Mouse (Mus musculus): ENCODE measurements around the gene Pmel.
A peak's percentile ranks its signal among the peaks of the same experiment; 100 is the strongest.

Pmel gene

DNA sequence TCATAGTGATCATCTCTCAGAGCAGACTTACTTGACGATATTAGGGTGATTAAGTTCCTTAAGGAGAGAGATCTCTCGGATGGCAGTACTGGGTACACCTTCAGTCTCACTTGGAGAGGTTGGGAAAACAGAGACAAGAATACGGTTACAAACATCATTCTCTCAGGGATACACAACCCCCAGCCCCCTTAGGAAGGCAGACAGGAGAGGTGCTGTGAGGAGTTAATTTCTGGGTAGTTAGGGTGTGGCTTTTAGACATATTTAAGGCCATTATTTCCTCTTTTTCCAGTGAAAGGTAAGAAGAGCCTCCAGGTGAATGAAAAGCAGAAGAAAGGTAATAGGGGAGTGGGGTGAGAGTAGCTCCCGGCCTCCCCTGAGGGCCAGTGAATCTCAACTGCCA is at the start of gene Pmel:
TSS of gene Pmel (plus strand) at position 301 of the 400 bp plus-strand sequence.
- DNase-seq (ENCODE audit: low read depth, low spot score): no peak

DNA sequence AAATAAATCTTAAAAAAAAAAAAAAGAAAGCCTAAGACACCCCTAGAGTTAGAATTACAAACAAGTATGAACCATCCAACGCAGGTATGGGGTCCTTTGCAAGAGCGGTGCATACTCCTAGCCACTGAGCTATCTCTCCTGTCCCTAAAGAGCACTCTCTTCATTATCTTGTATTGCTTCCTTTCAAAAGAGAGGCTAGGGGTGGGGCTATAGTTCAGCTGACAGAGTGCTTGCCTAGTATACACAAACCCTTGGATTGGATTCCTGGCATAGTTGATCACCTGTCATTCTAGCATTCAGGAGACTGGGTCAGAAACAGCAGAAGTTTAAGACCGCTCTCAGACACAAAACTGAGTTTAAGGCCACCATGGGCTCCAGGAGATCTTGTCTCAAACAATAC is 48.7 kb upstream of the Pmel start:
- no peak for DNase-seq (ENCODE audit: low read depth, low spot score)

GRCm38 (mm10) chr10:128656731-128657130 is 47.3 kb upstream of the Pmel start:
- no peak for DNase-seq (ENCODE audit: low read depth, low spot score)

DNA sequence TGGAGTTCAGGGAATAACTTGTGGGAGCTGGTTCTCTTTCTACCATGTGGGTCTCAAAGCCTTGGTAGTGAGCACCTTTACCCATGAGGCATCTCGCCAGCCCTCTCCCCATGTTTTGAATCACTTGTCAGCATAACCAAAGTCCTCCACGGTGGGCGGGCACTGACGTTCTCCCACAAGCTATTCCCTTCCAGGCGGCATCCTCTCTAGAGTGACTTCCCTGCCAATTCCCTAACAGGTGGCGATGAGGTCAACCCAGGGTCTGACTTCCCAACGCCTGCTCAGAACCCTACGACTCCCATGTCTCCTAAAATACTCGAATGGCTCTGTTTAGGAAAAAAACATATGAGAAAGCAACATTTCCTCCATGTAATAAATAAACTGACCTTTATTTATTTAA is 46.2 kb upstream of the Pmel start:
- no peak for DNase-seq (ENCODE audit: low read depth, low spot score)

- no peak for DNase-seq (ENCODE audit: low read depth, low spot score)
These were observed 44.5 kb upstream of the Pmel start for GRCm38 (mm10) chr10:128659490-128659889.

DNA sequence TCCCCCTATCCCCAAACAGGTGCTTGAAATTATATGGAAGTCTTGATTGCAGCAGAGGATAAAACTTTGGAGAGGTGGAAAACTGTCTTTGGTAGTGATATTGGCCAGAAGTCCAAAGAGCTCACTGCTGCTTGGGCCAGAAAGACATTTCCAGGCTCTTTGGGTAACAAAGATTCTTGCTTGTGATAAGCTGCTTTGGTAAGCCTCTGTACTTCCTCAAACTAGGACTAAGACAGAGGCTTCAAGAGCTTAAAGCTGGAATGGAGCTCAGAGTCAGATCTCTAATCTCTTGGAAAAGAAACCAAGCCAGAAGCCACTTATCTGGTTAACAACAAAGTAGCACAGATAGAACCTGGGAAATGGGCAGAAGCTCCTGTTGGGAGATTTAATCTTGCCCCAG is 41.5 kb upstream of the Pmel start:
- DNase-seq (ENCODE audit: low read depth, low spot score): no peak

DNA sequence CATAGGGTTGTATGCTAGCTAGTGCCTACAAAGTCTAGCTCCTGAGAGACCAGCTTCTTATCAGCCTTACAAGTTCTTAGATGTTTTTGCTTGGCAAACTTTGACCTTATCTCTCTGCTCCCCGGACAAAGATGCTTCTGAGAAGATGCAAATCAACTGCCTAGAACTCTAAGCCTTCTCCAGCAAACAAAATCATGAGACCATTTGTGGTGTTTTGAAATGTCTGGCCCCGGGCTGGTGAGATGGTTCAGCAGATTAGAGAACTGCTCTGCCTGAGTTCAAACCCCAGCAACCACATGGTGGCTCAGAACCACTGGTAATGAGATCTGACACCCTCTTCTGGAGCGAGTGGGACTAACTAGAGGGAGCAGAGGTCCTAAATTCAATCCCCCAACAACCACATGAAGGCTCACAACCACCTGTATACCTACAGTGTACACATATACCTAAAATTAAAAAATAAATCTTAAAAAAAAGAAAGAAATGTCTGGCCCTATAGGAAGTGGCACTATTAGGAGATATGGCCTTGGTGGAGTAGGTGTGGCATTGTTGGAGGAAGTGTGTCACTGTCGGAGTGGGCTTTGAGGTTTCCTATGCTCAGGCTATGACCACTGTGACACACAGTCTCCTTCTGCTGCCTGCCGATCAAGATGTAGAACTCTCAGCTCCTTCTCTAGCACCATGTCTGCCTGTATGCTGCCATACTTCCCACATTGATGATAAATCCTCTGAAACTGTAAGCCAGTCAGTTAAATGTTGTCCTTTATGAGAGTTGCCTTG is 40.4 kb upstream of the Pmel start:
- DNase-seq (ENCODE audit: low read depth, low spot score): no peak

- DNase-seq (ENCODE audit: low read depth, low spot score): no peak
These were observed 39.2 kb upstream of the Pmel start for GRCm38 (mm10) chr10:128664808-128665207.

GRCm38 (mm10) chr10:128665307-128665706 is 38.7 kb upstream of the Pmel start:
- DNase-seq (ENCODE audit: low read depth, low spot score): no peak

DNA sequence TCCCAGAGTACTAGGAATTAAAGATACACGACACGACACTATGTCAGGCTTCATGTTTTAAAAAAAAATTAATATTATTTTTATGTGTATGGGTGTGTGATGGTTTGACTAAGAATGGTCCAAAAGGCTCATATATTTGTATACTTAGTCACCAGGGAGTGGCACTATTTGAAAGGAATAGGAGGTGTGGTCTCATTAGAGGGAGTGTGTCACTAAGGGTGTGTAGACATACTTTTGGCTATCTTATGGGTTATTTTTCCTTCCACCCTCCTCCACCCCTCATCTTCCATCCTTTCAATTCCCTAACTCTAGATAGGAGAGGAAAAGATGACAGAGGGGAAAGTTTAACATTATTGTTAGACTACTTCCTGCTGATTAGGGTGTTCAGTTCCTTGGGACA is 38.2 kb upstream of the Pmel start:
- DNase-seq (ENCODE audit: low read depth, low spot score): no peak

DNA sequence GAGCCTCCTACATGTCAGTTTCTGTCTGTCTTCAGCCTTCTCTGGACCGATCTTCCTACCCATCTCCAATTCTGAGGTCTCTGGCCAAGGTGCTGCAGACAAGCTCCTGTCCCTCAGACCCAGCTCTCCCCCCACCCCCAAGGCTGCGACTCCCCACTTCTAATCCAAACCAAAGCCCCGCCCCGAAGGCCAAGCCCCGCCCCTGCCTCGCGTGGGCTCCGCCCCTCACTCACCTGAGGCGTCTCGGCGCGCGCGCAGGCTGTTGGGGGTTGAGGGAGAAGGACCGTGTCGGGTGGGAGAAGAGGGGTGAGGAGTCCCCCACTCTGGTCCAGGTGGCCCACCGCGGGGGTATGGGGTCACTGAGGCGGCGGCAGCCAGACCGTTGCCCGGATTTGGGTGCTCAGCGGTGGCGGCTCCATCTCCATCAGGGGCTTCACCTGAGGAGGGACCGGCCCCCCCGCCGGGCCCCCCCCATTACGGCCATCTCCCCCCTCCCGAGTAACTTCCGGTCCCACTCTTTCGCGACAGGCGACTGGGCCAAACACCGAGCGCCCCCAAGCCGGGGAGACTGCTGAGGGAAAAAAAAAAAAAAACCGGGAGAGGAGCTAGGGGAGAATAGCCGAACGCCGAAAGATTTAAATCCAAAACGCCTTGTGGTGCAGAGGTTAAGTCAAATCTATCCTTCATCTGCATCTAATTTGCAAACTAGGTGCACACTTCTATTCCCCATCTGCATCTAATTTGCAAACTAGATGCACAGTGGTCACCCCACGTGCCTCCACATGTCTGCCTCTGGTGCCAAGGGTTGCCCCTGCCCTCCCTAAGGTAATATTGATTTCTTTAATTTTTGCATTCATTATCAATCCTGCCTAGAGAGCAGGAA is 35.0 kb upstream of the Pmel start:
- DNase-seq (ENCODE audit: low read depth, low spot score): peak; percentile 39

- no peak for DNase-seq (ENCODE audit: low read depth, low spot score)
These were observed 32.8 kb upstream of the Pmel start for GRCm38 (mm10) chr10:128671148-128671547.

- peak; percentile 83 for DNase-seq (ENCODE audit: low read depth, low spot score)
These were observed 30.1 kb upstream of the Pmel start, which contains the start of gene Suox for GRCm38 (mm10) chr10:128673763-128674468. Gene Suox (minus strand): TSS chr10:128674073.

GRCm38 (mm10) chr10:128674469-128675008 is 29.5 kb upstream of the Pmel start:
- DNase-seq (ENCODE audit: low read depth, low spot score): peak; percentile 35

DNA sequence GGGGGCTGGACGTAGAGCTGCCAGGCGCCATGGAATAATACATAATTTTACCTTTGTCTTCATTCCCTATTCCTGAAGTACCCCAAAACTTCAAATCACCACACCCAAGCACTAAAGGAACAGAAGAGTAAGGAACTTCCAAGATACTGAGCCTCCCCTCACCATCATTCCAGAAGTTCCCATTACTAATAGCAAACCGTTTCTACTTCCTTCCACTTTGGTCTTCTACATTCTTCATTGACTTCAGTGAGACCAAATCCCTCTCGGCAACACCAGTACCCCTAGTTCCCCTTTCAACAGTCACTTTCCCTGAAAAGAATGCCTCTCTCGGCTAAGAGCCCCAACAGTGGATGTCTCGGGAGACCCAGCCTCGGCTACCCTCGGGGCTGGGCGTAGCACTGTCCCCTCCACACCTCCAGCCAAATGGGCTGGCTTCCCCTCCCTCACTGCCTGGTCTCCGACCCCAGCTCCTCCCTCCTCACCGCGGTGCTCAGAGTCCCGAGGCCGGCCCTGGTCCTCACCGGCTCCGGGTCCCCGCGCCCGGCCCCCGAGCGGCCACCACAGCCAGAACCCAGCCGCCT is 8.5 kb upstream of the Pmel start:
- no peak for DNase-seq (ENCODE audit: low read depth, low spot score)

GRCm38 (mm10) chr10:128695992-128696807 is 7.8 kb upstream of the Pmel start, which contains the start of gene Rab5b:
Gene Rab5b (minus strand): TSS chr10:128696264.
- DNase-seq (ENCODE audit: low read depth, low spot score): peak; percentile 98

DNA sequence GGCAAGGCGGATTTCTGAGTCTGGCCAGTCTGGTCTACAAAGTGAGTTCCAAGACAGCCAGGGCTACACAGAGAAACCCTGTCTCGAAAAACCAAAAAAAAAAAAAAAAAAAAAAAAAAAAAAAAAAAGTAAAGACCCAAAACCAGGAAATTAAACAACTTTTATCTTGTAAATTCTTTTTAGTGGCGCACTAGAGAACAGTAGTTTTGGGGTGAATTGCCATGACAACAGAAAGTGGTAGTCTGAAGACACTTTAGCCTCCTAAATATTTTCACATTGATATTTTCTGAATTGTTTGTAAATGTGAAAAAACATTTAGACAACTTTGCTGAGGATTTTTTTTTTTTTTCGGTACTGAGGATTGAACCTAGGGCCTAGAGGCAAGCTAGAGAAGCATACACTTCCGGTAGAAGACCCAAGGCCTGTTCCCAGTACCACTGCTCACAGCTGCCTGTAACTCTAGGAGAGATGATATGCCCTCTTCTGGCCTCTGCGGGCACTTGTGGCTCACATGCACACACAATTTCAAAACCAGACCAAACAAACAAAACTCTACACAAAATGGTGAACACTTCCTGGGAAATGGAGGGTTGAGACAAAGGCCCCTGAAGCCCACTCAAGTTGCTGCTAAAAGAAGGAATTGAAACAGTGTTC is 6.8 kb upstream of the Pmel start:
- DNase-seq (ENCODE audit: low read depth, low spot score): no peak

DNA sequence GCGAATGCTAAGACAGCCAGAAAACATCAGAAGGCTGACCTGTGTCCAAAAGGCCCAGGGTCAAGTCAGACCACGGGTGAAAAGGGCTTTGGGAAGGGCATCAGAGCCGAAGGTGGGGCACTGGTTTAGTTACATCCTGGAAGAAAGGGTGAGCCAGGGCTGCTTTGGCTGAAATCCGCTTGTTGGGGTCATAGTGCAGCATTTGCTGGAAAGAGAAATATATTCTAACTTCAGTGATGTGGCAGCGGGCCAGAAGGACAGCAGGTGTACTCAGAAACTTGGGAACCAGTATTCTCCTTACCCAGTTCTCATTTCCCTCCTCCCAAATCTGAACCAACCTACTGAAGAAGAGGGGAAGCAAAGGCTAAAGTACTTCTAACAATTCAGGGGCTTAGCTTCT is 5.0 kb upstream of the Pmel start:
- DNase-seq (ENCODE audit: low read depth, low spot score): no peak

DNA sequence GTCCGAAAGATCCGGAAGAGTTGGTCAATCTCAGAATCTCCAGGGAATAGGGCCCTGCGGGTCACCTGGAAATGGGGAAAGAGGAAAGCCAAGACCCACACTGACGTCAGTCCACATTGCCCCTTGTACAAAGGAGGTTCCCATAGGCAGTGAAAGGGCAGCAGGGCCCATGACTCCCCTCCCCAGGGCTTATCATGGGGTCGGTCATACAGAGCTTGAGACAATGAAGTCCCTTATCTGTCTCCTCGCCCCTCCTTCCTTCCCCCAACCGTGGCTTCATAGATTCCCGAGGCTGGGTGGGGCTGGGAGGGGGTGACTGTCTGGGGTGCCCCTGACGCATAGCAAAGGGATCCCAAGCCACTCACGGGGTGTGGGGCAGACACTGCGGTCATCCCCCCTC is 4.4 kb upstream of the Pmel start:
- DNase-seq (ENCODE audit: low read depth, low spot score): no peak

GRCm38 (mm10) chr10:128700712-128701111 is 3.3 kb upstream of the Pmel start:
- DNase-seq (ENCODE audit: low read depth, low spot score): no peak
